Mouse (Mus musculus) gastrocnemius, adult 8-10 months (tissue): ENCODE measurements around the gene Mbd3. TPM values are rescaled to one million over a fixed set of nuclear protein-coding genes. Genes with fewer than 3 reads are reported as not detected.
A peak's percentile ranks its signal among the peaks of the same experiment; 100 is the strongest.
"Not testable (repeated sequence)": the region's sequence is repeated elsewhere in the genome, so short reads cannot be mapped to it uniquely, and the experiment has no call there.

ENCODE experiments used
- DNase-seq, 2 experiments: peaks; one replicate each; pipeline ENCODE4 v3.0.0; 2022; ENCODE audit warnings: low spot score in 2 of 2
- total RNA-seq, 4 experiments: library from RNA; stranded (reverse); gene quantifications; 2 replicates each; pipeline ENCODE4 v1.2.4; 2022

Mbd3 gene
- total RNA-seq, 4 experiments from 2014 or later, result 120 to 138 (median 131) TPM

GRCm38 (mm10) chr10:80371411-80371966 is 27.9 kb downstream of the Mbd3 start:
- no peak for DNase-seq

GRCm38 (mm10) chr10:80369995-80370747 is 29.2 kb downstream of the Mbd3 start:
- no peak for DNase-seq

GRCm38 (mm10) chr10:80368392-80368791 is 31.0 kb downstream of the Mbd3 start:
- DNase-seq, result no peak

- DNase-seq, result no peak
Observed at GRCm38 (mm10) chr10:80367954-80368353, 31.4 kb downstream of the Mbd3 start.

GRCm38 (mm10) chr10:80365736-80366135 is 33.6 kb downstream of the Mbd3 start:
- no peak for DNase-seq

GRCm38 (mm10) chr10:80363734-80364133 is 35.6 kb downstream of the Mbd3 start:
- no peak for DNase-seq

GRCm38 (mm10) chr10:80357994-80358639 is 41.2 kb downstream of the Mbd3 start:
- no peak for DNase-seq

- DNase-seq, result no peak
Observed at GRCm38 (mm10) chr10:80357336-80357735, 42.0 kb downstream of the Mbd3 start.

- DNase-seq, result no peak
Observed at GRCm38 (mm10) chr10:80356737-80357136, 42.6 kb downstream of the Mbd3 start.

GRCm38 (mm10) chr10:80356001-80356682 is 43.2 kb downstream of the Mbd3 start, which contains the start of gene Plk5:
Gene Plk5, plus strand, starts transcription at chr10:80356459.
- DNase-seq, result no peak

- no peak for DNase-seq
Observed at GRCm38 (mm10) chr10:80355431-80355830, 43.9 kb downstream of the Mbd3 start.

GRCm38 (mm10) chr10:80352727-80353126 is 46.6 kb downstream of the Mbd3 start:
- DNase-seq, result no peak

GRCm38 (mm10) chr10:80351896-80352295 is 47.5 kb downstream of the Mbd3 start:
- no peak for DNase-seq

- peak; percentile 77 to 79 for DNase-seq
Observed at GRCm38 (mm10) chr10:80350292-80350691, 49.1 kb downstream of the Mbd3 start.

- DNase-seq, result peak in 1 of 2 experiments; percentile 43
Observed at GRCm38 (mm10) chr10:80348981-80349380, 50.4 kb downstream of the Mbd3 start.

GRCm38 (mm10) chr10:80348244-80348781 is 51.0 kb downstream of the Mbd3 start, which contains the start of gene Adamtsl5:
Gene Adamtsl5, minus strand, starts transcription at chr10:80348412.
- peak; percentile 58 to 78 for DNase-seq

GRCm38 (mm10) chr10:80347514-80347967 is 51.8 kb downstream of the Mbd3 start:
- peak in 1 of 2 experiments; percentile 58 for DNase-seq

- DNase-seq, result not testable (repeated sequence)
Observed at GRCm38 (mm10) chr10:80345929-80346328, 53.4 kb downstream of the Mbd3 start.

GRCm38 (mm10) chr10:80345122-80345521 is 54.2 kb downstream of the Mbd3 start:
- no peak for DNase-seq

- peak in 1 of 2 experiments; percentile 64 for DNase-seq
Observed at GRCm38 (mm10) chr10:80344131-80344661, 55.2 kb downstream of the Mbd3 start.

GRCm38 (mm10) chr10:80343425-80343895 is 55.9 kb downstream of the Mbd3 start:
- DNase-seq, result no peak
